21 mouse cellular contexts compared by ENCODE assay signal in the genomic region with DNA sequence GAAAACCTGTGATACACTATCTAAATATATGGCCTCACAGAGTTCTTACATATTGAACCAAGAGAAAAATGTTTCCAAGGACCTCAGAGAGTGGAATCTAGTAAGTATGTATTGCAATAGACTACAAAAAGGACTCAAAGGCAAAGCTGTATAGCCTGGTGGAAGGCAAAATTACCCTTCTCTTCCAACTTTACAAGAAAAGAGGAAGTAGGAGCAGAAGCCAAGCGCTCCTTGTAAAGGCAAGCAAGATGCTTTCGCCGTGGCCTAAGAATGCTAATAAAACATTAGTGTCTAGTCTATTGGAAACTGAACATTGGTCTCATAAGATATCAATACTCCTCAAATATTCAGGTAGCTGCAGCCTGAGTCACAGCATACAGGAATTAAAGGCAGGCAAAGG.
"Had no signal": no experiment of that assay in that cellular context is flagged by ENCODE, and none has a peak within 500 bp of the region (broad histone marks: within the 10 kb centered on the region; RNA-seq: fewer than 3 reads in every experiment).

No protein-coding gene starts in this region.

- H3K27me3 ChIP-seq: kidney, embryonic 15.5 days; limb, embryonic 12.5 days; limb, embryonic 15.5 days; megakaryocyte, embryonic 14.5 days; midbrain, embryonic 13.5 days; neural tube, embryonic 13.5 days; stomach, embryonic 15.5 days had no signal

- H3K27ac ChIP-seq: kidney, embryonic 15.5 days; limb, embryonic 12.5 days; limb, embryonic 15.5 days; liver, embryonic 14.5 days; macrophage; midbrain, embryonic 10.5 days; midbrain, embryonic 13.5 days; neural tube, embryonic 13.5 days; stomach, embryonic 15.5 days had no signal

- H3K9ac ChIP-seq: kidney, embryonic 15.5 days; limb, embryonic 12.5 days; limb, embryonic 15.5 days; liver, embryonic 14.5 days; liver, postnatal 0 days; lung, embryonic 14.5 days; midbrain, embryonic 13.5 days; neural tube, embryonic 13.5 days; stomach, embryonic 15.5 days had no signal

- ATAC-seq: liver, postnatal 0 days; lung, postnatal 0 days; midbrain, embryonic 13.5 days; midbrain, embryonic 16.5 days had no signal

- H3K9me3 ChIP-seq: kidney, embryonic 15.5 days; limb, embryonic 12.5 days; limb, embryonic 15.5 days; megakaryocyte, embryonic 14.5 days; midbrain, embryonic 10.5 days; midbrain, embryonic 13.5 days; neural tube, embryonic 13.5 days; stomach, embryonic 15.5 days had no signal

- H3K36me3 ChIP-seq: kidney, embryonic 15.5 days; limb, embryonic 12.5 days; limb, embryonic 15.5 days; midbrain, embryonic 10.5 days; midbrain, embryonic 13.5 days; neural tube, embryonic 13.5 days; stomach, embryonic 15.5 days had no signal

- H3K4me3 ChIP-seq: kidney, embryonic 15.5 days; limb, embryonic 12.5 days; limb, embryonic 15.5 days; megakaryocyte, embryonic 14.5 days; midbrain, embryonic 10.5 days; midbrain, embryonic 13.5 days; myocyte; neural tube, embryonic 13.5 days; stomach, embryonic 15.5 days had no signal

- DNase-seq: kidney, adult 8-10 months; kidney, postnatal 10 days; kidney, postnatal 36 days; left cerebral cortex, postnatal 4 days; liver, postnatal 0 days; lung, embryonic 14.5 days; retina, postnatal 1 day; thymus, postnatal 25 days had no signal

- H3K4me1 ChIP-seq: kidney, embryonic 15.5 days; limb, embryonic 15.5 days; neural tube, embryonic 13.5 days; stomach, embryonic 15.5 days had no signal
